Mouse (Mus musculus): ENCODE results near the gene Babam2. TPM values are rescaled to one million over a fixed set of nuclear protein-coding genes. Genes with fewer than 3 reads are reported as not detected.

Babam2 gene
- polyA plus RNA-seq, 1 experiment: 18.4 TPM

DNA sequence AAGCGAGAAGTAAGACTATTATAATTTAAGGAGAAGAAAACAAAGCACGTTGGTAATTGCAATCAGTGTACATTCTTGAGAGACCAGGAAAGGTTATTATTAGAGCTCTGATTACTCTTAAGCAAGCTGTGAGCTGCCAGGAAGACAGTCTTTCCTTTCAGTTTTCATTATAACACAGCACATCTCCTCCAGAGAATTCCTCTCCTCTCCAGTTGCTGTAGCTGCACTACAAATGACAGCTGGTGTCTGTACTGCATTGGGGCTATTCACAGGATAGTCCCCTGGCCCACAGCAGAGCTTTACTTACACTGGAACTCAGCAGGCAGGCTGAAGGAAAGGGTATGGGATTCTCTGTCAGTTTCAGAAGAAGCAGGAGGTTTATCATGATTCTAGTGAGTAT lies 24.1 kb upstream of the Babam2 start:
- 0 out of 2 replicates have a peak, but pooled peaks cover 2% of the 10 kb centered on the region for H3K36me3 ChIP-seq (ENCODE audit: control insufficient read depth, insufficient read depth, low read length)
- TF ChIP-seq POLR2A (IDR thresholded peaks at IDR 0.05; ENCODE audit: low read depth, low read length) (no peak), CTCF (IDR thresholded peaks at IDR 0.05; ENCODE audit: extremely low read depth, insufficient read length, insufficient replicate concordance, low read depth, low read length) (no peak)
- H3K4me3 ChIP-seq (ENCODE audit: low read depth, low read length): no peak overlapping the region
- H3K27ac ChIP-seq (ENCODE audit: insufficient read depth, low read depth, low read length): no peak overlapping the region
- H3K4me1 ChIP-seq (ENCODE audit: control insufficient read depth, insufficient read depth, insufficient read length, low read length): peaks cover 5% of the 10 kb centered on the region; the same call in 1 of the 2 replicates
- WGBS: 90% methylated on average over 2 of the region's 2 CpGs
- no peaks in the 10 kb centered on the region for H3K27me3 ChIP-seq (ENCODE audit: control insufficient read depth, insufficient read depth, low read length)

GRCm38 (mm10) chr5:31678000-31678399 lies 19.5 kb upstream of the Babam2 start:
- no peak overlapping the region for H3K27ac ChIP-seq (ENCODE audit: insufficient read depth, low read depth, low read length)
- H3K27me3 ChIP-seq (ENCODE audit: control insufficient read depth, insufficient read depth, low read length): no peaks in the 10 kb centered on the region
- no peak for TF ChIP-seq POLR2A (IDR thresholded peaks at IDR 0.05; ENCODE audit: low read depth, low read length)
- no peak for TF ChIP-seq CTCF (IDR thresholded peaks at IDR 0.05; ENCODE audit: extremely low read depth, insufficient read length, insufficient replicate concordance, low read depth, low read length)
- 66% methylated on average over 1 of the region's 1 CpGs for WGBS
- no peaks in the 10 kb centered on the region for H3K4me1 ChIP-seq (ENCODE audit: control insufficient read depth, insufficient read depth, insufficient read length, low read length)
- H3K4me3 ChIP-seq (ENCODE audit: low read depth, low read length): no peak overlapping the region
- H3K36me3 ChIP-seq (ENCODE audit: control insufficient read depth, insufficient read depth, low read length): peaks cover 3% of the 10 kb centered on the region; the same call in 1 of the 2 replicates

DNA sequence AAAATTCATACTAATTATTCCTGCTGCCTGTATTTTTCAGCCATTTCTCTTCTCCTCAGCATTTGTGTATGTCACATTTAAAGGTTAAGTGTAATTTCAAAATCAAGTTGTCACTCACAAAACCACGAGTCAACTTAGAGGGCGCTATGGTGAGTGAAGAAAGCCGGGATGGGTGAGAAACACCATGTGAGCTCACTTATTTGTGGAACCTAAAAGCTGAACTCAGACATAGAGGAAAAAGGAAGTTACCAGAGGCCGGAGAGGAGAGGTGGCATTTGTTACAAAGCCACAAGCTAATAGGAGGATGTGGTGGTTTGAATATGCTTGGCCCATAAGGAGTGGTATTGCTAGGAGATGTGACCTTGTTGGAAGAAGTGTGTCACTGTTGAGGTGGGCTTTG lies 17.3 kb upstream of the Babam2 start:
- H3K36me3 ChIP-seq (ENCODE audit: control insufficient read depth, insufficient read depth, low read length): peaks cover 3% of the 10 kb centered on the region; the same call in 1 of the 2 replicates
- no peaks in the 10 kb centered on the region for H3K4me1 ChIP-seq (ENCODE audit: control insufficient read depth, insufficient read depth, insufficient read length, low read length)
- H3K4me3 ChIP-seq (ENCODE audit: low read depth, low read length): no peak overlapping the region
- H3K27me3 ChIP-seq (ENCODE audit: control insufficient read depth, insufficient read depth, low read length): no peaks in the 10 kb centered on the region
- no peak for TF ChIP-seq POLR2A (IDR thresholded peaks at IDR 0.05; ENCODE audit: low read depth, low read length)
- WGBS: 87% methylated on average over 4 of the region's 4 CpGs
- H3K27ac ChIP-seq (ENCODE audit: insufficient read depth, low read depth, low read length): no peak overlapping the region

GRCm38 (mm10) chr5:31682305-31682704 lies 15.2 kb upstream of the Babam2 start:
- Histone ChIP-seq H3K4me3 (ENCODE audit: low read depth, low read length) (no peak overlapping the region), H3K27me3 (ENCODE audit: control insufficient read depth, insufficient read depth, low read length) (no peaks in the 10 kb centered on the region), H3K27ac (ENCODE audit: insufficient read depth, low read depth, low read length) (no peak overlapping the region), H3K4me1 (ENCODE audit: control insufficient read depth, insufficient read depth, insufficient read length, low read length) (no peaks in the 10 kb centered on the region), H3K36me3 (ENCODE audit: control insufficient read depth, insufficient read depth, low read length) (peaks cover 3% of the 10 kb centered on the region; the same call in 1 of the 2 replicates)
- WGBS: 89% methylated on average over 1 of the region's 1 CpGs
- TF ChIP-seq POLR2A (IDR thresholded peaks at IDR 0.05; ENCODE audit: low read depth, low read length) (no peak), CTCF (IDR thresholded peaks at IDR 0.05; ENCODE audit: extremely low read depth, insufficient read length, insufficient replicate concordance, low read depth, low read length) (no peak)

DNA sequence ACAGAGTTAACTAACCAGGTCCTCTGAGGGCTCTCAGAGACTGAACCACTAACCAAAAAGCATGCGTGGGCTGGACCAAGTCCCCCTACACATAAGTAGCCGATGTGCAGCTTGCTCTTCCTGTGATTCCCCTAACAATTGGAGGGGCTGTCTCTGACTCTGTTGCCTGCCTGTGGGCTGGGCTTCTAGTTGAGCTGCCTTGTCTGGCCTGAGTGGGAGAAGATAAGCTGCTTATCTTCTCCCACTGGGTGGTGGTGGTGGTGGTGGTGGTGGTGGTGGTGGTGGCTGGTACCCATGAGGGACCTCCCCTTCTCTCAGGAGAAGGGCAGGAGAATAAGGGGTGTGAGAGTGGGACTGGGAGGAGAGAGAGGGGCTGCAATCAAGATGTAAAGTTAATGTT lies 11.4 kb upstream of the Babam2 start:
- Histone ChIP-seq H3K4me1 (ENCODE audit: control insufficient read depth, insufficient read depth, insufficient read length, low read length) (no peaks in the 10 kb centered on the region), H3K4me3 (ENCODE audit: low read depth, low read length) (no peak overlapping the region), H3K36me3 (ENCODE audit: control insufficient read depth, insufficient read depth, low read length) (no peaks in the 10 kb centered on the region), H3K27me3 (ENCODE audit: control insufficient read depth, insufficient read depth, low read length) (no peaks in the 10 kb centered on the region), H3K27ac (ENCODE audit: insufficient read depth, low read depth, low read length) (no peak overlapping the region)
- TF ChIP-seq POLR2A (IDR thresholded peaks at IDR 0.05; ENCODE audit: low read depth, low read length) (no peak), CTCF (IDR thresholded peaks at IDR 0.05; ENCODE audit: extremely low read depth, insufficient read length, insufficient replicate concordance, low read depth, low read length) (no peak)
- 85% methylated on average over 2 of the region's 2 CpGs for WGBS

DNA sequence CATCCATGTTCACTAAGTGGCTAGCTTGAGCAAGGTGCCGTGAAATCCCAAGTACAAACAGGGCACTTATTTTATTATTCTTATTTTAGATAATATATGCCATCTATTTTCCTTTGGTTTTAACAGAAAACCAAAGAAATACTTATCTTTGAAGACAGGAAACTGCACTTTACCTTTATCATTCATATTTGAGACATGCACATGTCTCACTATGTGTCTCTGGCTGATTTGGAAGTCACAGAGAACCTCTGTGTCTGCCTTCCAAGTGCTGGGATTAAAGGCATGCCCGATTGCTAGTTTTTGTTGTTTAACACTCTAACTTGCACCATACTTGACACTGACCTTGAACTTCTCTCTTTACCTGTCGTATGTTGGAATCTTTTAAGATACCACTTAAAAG lies 9.5 kb upstream of the Babam2 start:
- no peak for TF ChIP-seq POLR2A (IDR thresholded peaks at IDR 0.05; ENCODE audit: low read depth, low read length)
- H3K36me3 ChIP-seq (ENCODE audit: control insufficient read depth, insufficient read depth, low read length): no peaks in the 10 kb centered on the region
- no peaks in the 10 kb centered on the region for H3K27me3 ChIP-seq (ENCODE audit: control insufficient read depth, insufficient read depth, low read length)
- 90% methylated on average over 3 of the region's 3 CpGs for WGBS
- H3K4me3 ChIP-seq (ENCODE audit: low read depth, low read length): no peak overlapping the region
- no peak overlapping the region for H3K27ac ChIP-seq (ENCODE audit: insufficient read depth, low read depth, low read length)
- no peaks in the 10 kb centered on the region for H3K4me1 ChIP-seq (ENCODE audit: control insufficient read depth, insufficient read depth, insufficient read length, low read length)

DNA sequence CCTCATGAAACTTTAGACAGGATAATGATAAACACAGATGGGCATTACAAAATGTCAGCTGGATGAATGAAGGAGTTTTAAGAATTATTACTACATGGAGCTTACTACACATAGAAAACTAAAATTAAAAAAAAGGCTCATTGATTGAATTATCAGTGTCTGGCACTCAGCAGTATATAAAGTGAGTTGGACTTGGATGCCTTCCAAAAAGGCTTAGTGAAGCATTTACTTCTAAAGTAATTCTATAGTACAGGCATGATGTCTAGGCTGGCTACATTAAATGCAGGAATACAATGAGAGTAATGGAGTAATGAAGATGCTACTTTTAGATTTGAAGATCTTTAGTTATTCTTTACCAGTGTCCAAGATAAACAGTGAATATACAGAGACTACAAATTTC lies 4.3 kb upstream of the Babam2 start:
- Histone ChIP-seq H3K4me1 (ENCODE audit: control insufficient read depth, insufficient read depth, insufficient read length, low read length) (no peaks in the 10 kb centered on the region), H3K36me3 (ENCODE audit: control insufficient read depth, insufficient read depth, low read length) (no peaks in the 10 kb centered on the region), H3K27ac (ENCODE audit: insufficient read depth, low read depth, low read length) (no peak overlapping the region), H3K4me3 (ENCODE audit: low read depth, low read length) (no peak overlapping the region), H3K27me3 (ENCODE audit: control insufficient read depth, insufficient read depth, low read length) (no peaks in the 10 kb centered on the region)
- TF ChIP-seq CTCF (IDR thresholded peaks at IDR 0.05; ENCODE audit: extremely low read depth, insufficient read length, insufficient replicate concordance, low read depth, low read length): no peak
- TF ChIP-seq POLR2A (IDR thresholded peaks at IDR 0.05; ENCODE audit: low read depth, low read length): no peak

All from small intestine, adult 2 months (tissue).